Mouse (Mus musculus): ENCODE measurements around the gene Cyp19a1. TPM values are rescaled to one million over a fixed set of nuclear protein-coding genes. Genes with fewer than 3 reads are reported as not detected.

Cyp19a1 gene
- 0.02 and 0.03 TPM in 2 replicates for polyA plus RNA-seq (2012)

DNA sequence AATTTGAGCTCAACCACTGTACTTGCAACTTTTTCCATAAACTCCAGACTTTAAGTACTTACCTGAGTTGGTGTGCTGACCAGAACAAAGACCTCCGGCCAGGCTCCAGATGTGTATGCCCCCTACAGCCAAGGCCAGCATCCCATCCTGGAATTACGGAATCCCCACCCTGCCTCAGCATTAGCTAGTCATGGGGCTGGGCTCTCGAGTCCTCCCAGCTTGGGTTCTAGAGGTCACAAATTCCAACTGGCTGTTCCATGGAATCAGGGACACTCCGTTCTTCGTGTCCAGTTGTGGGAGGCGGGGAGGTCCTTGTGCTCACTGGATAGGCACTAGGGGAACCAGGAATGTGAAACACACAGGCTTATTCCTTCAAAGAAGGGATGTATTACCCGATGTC lies at the start of gene Cyp19a1:
Cyp19a1 (minus strand) TSS at position 101 of the 400 bp plus-strand sequence.
- no peak within 1 kb of the TSS for H3K4me3 ChIP-seq (replicated peaks)
- no peaks in the 10 kb centered on the region for H3K36me3 ChIP-seq (ENCODE audit: control insufficient read depth)
- no peaks in the 10 kb centered on the region for H3K4me1 ChIP-seq (ENCODE audit: control insufficient read depth)
- TF ChIP-seq TAL1 (IDR thresholded peaks at IDR 0.05; ENCODE audit: low read length) (no peak), GATA1 (IDR thresholded peaks at IDR 0.05; ENCODE audit: low read length) (no peak)
- H3K27me3 ChIP-seq (ENCODE audit: control insufficient read depth), result no peaks in the 10 kb centered on the region
- H3K9me3 ChIP-seq (ENCODE audit: control insufficient read depth, low read length), result peaks cover 2% of the 10 kb centered on the region; the same call in 1 of the 2 replicates

DNA sequence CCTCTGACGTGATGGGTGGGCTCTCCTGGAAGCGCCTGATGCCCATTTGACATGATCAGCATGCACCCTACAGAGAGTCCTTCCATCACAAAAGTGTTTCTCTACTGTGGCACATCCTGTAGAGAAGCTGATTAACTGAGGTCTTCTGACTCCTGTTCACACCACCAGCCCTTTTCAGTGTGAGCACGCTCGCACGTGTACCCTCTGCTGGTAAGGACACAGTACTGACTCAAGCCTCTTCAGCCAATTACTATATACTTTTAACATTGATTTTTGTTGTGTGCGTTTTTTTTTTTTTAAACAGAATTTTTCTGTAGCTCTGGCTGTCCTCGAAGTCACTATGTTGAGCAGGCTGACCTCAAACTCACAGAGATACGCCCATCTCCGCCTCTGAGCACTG lies 48.5 kb upstream of the Cyp19a1 start:
- Histone ChIP-seq H3K4me3 (replicated peaks) (no peak overlapping the region), H3K9me3 (ENCODE audit: control insufficient read depth, low read length) (no peaks in the 10 kb centered on the region)
- TF ChIP-seq GATA1 (IDR thresholded peaks at IDR 0.05; ENCODE audit: low read length), result no peak
- no peak for TF ChIP-seq TAL1 (IDR thresholded peaks at IDR 0.05; ENCODE audit: low read length)

DNA sequence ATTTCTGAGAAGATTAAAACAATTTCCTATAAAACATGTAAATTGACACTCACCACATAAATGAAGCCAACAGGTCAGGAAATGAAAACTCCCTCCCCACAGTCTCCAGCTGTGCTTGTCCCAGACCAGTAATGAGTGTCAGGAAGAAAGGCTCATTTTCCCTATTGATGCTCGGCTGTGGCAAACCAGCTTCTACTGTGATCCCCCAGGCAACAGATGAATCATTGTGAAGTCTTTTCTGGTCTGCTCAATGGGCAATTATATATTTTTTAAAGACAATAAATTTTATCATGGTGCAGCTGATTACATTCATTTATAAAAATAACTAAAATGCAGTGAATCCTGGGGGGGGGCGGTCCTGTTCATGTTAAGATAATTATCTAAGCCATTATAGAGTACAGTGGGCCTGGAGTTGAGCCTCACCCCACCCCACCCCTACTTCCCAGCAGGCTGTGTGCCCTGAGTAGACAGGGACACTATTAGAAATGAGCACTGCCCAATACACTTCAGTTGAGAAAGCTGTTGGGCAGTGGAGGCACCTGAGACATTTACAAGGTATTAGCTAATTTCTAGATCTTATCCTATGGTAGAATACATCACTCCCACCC lies 40.9 kb upstream of the Cyp19a1 start:
- TF ChIP-seq TAL1 (IDR thresholded peaks at IDR 0.05; ENCODE audit: low read length), result no peak
- TF ChIP-seq GATA1 (IDR thresholded peaks at IDR 0.05; ENCODE audit: low read length), result no peak
- Histone ChIP-seq H3K9me3 (ENCODE audit: control insufficient read depth, low read length) (peaks cover 2% of the 10 kb centered on the region; the same call in 1 of the 2 replicates), H3K36me3 (ENCODE audit: control insufficient read depth) (no peaks in the 10 kb centered on the region), H3K4me1 (ENCODE audit: control insufficient read depth) (no peaks in the 10 kb centered on the region), H3K4me3 (replicated peaks) (no peak overlapping the region), H3K27me3 (ENCODE audit: control insufficient read depth) (no peaks in the 10 kb centered on the region)

More for the DNA sequence above, 48.5 kb upstream of the Cyp19a1 start:
- Histone ChIP-seq H3K36me3 (ENCODE audit: control insufficient read depth) (no peaks in the 10 kb centered on the region), H3K27me3 (ENCODE audit: control insufficient read depth) (no peaks in the 10 kb centered on the region), H3K4me1 (ENCODE audit: control insufficient read depth) (no peaks in the 10 kb centered on the region)

DNA sequence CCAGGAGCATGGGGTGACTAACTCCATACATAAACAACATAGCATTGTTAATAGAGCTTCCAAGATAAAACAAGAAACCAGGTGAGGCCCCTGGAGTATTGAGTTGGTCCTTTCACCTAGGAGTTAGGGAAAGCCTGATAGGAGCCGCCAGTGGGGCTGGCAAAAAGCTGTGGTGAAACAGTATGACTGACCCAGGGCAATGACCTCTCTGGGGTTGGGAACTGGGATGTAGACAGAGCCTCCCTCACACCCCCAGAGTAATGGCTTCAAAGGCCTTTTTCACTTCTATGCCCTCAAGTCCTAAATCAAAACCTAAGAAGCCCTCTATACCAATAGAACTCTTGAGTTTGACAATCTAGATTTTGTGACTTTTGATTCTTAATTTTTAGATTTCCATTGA lies 40.3 kb upstream of the Cyp19a1 start:
- H3K36me3 ChIP-seq (ENCODE audit: control insufficient read depth), result no peaks in the 10 kb centered on the region
- no peak overlapping the region for H3K4me3 ChIP-seq (replicated peaks)
- H3K27me3 ChIP-seq (ENCODE audit: control insufficient read depth), result no peaks in the 10 kb centered on the region
- peaks cover 2% of the 10 kb centered on the region; the same call in 1 of the 2 replicates for H3K9me3 ChIP-seq (ENCODE audit: control insufficient read depth, low read length)
- no peak for TF ChIP-seq GATA1 (IDR thresholded peaks at IDR 0.05; ENCODE audit: low read length)
- TF ChIP-seq TAL1 (IDR thresholded peaks at IDR 0.05; ENCODE audit: low read length), result no peak
- no peaks in the 10 kb centered on the region for H3K4me1 ChIP-seq (ENCODE audit: control insufficient read depth)

DNA sequence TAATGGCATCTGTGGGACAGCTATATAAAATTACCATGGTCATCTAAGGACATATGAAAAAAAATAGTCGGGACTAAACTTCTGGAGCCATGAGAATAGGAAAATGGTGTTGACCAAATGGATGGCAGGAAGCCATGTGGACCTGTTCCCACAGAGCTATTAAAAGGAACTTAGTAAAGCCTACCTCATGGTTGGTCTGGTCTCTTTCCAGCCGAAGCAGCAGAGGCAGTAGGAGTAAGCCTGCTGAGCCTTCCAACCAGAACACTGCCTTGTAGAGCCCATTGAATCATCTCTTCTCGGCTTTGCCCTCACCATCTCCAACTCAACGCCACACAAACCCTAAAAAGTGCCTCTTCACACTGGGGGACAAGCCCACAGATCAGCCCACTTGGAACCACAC lies 33.3 kb upstream of the Cyp19a1 start:
- no peak overlapping the region for H3K4me3 ChIP-seq (replicated peaks)
- TF ChIP-seq TAL1 (IDR thresholded peaks at IDR 0.05; ENCODE audit: low read length) (no peak), GATA1 (IDR thresholded peaks at IDR 0.05; ENCODE audit: low read length) (no peak)
- H3K4me1 ChIP-seq (ENCODE audit: control insufficient read depth), result no peaks in the 10 kb centered on the region
- H3K36me3 ChIP-seq (ENCODE audit: control insufficient read depth), result no peaks in the 10 kb centered on the region
- H3K27me3 ChIP-seq (ENCODE audit: control insufficient read depth), result no peaks in the 10 kb centered on the region
- H3K9me3 ChIP-seq (ENCODE audit: control insufficient read depth, low read length), result no peaks in the 10 kb centered on the region

DNA sequence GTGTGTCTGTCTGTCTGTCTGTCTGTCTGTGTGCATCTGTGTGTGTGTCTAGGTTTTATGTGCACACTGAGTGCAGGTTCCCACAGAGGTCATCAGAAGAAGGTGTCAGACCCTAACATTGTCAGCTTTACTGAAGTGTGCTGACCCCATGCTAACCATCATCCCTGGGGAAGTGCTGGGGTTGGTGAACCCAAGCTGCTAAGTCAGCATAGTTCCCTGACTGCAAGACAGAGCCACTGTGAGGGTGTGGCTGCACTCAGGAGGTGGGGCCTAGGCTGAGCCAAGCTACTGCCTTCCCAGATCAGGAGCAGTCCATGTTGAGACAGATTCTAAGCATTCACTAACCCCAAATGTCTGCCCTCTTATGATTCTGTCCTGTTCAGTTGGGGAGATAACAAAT lies 31.9 kb upstream of the Cyp19a1 start:
- H3K36me3 ChIP-seq (ENCODE audit: control insufficient read depth), result no peaks in the 10 kb centered on the region
- H3K4me3 ChIP-seq (replicated peaks), result no peak overlapping the region
- no peaks in the 10 kb centered on the region for H3K9me3 ChIP-seq (ENCODE audit: control insufficient read depth, low read length)
- H3K27me3 ChIP-seq (ENCODE audit: control insufficient read depth), result no peaks in the 10 kb centered on the region
- TF ChIP-seq TAL1 (IDR thresholded peaks at IDR 0.05; ENCODE audit: low read length), result no peak
- TF ChIP-seq GATA1 (IDR thresholded peaks at IDR 0.05; ENCODE audit: low read length), result no peak
- no peaks in the 10 kb centered on the region for H3K4me1 ChIP-seq (ENCODE audit: control insufficient read depth)

GRCm38 (mm10) chr9:54299389-54299788 lies 31.5 kb upstream of the Cyp19a1 start:
- Histone ChIP-seq H3K9me3 (ENCODE audit: control insufficient read depth, low read length) (no peaks in the 10 kb centered on the region), H3K27me3 (ENCODE audit: control insufficient read depth) (no peaks in the 10 kb centered on the region), H3K4me3 (replicated peaks) (no peak overlapping the region), H3K4me1 (ENCODE audit: control insufficient read depth) (no peaks in the 10 kb centered on the region), H3K36me3 (ENCODE audit: control insufficient read depth) (no peaks in the 10 kb centered on the region)
- TF ChIP-seq TAL1 (IDR thresholded peaks at IDR 0.05; ENCODE audit: low read length), result no peak
- TF ChIP-seq GATA1 (IDR thresholded peaks at IDR 0.05; ENCODE audit: low read length), result no peak

DNA sequence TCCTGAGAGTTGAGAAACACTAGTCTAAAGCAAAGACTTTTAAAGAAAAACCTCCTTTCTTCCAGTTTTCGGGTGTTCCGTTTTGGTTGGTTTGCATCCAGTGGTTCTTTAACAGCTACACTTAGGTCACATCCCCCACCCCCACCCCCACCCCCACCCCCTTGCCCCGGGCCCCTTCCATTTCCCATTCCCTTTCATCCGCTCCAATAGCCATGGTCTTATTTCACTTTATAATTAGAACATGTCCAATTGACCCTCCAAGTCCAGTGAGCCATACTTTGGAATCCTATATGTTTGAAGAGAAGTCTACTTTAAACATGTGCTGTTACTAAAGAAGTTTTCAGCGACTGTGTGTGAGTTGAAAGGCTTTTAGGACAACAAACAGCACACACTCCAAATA lies 19.9 kb upstream of the Cyp19a1 start:
- H3K27me3 ChIP-seq (ENCODE audit: control insufficient read depth), result peaks cover 13% of the 10 kb centered on the region
- no peak for TF ChIP-seq GATA1 (IDR thresholded peaks at IDR 0.05; ENCODE audit: low read length)
- no peaks in the 10 kb centered on the region for H3K9me3 ChIP-seq (ENCODE audit: control insufficient read depth, low read length)
- no peak overlapping the region for H3K4me3 ChIP-seq (replicated peaks)
- no peaks in the 10 kb centered on the region for H3K4me1 ChIP-seq (ENCODE audit: control insufficient read depth)
- no peaks in the 10 kb centered on the region for H3K36me3 ChIP-seq (ENCODE audit: control insufficient read depth)

- H3K4me1 ChIP-seq (ENCODE audit: control insufficient read depth), result no peaks in the 10 kb centered on the region
- TF ChIP-seq GATA1 (IDR thresholded peaks at IDR 0.05; ENCODE audit: low read length), result no peak
- TF ChIP-seq TAL1 (IDR thresholded peaks at IDR 0.05; ENCODE audit: low read length), result no peak
- no peaks in the 10 kb centered on the region for H3K9me3 ChIP-seq (ENCODE audit: control insufficient read depth, low read length)
- peaks cover 13% of the 10 kb centered on the region for H3K27me3 ChIP-seq (ENCODE audit: control insufficient read depth)
- H3K36me3 ChIP-seq (ENCODE audit: control insufficient read depth), result no peaks in the 10 kb centered on the region
- H3K4me3 ChIP-seq (replicated peaks), result no peak within 1 kb of the TSS
These were observed 18.5 kb upstream of the Cyp19a1 start, which contains the start of gene Gldn for GRCm38 (mm10) chr9:54286331-54286987. Gene Gldn (plus strand): TSS chr9:54286486.
